Mouse (Mus musculus) embryo, embryonic 11 days (tissue): ENCODE results near the gene Gm11492.

ENCODE experiments used
- DNase-seq: peaks from one replicate; pipeline ENCODE4 v3.0.0-alpha.2; 2015

The Gm11492 gene

GRCm38 (mm10) chr11:87602234-87602633 is 35.8 kb downstream of the Gm11492 start:
- no peak for DNase-seq

- no peak for DNase-seq
Observed at GRCm38 (mm10) chr11:87603571-87603970, 37.1 kb downstream of the Gm11492 start.

- no peak for DNase-seq
Observed at GRCm38 (mm10) chr11:87609264-87609663, 42.8 kb downstream of the Gm11492 start.

DNA sequence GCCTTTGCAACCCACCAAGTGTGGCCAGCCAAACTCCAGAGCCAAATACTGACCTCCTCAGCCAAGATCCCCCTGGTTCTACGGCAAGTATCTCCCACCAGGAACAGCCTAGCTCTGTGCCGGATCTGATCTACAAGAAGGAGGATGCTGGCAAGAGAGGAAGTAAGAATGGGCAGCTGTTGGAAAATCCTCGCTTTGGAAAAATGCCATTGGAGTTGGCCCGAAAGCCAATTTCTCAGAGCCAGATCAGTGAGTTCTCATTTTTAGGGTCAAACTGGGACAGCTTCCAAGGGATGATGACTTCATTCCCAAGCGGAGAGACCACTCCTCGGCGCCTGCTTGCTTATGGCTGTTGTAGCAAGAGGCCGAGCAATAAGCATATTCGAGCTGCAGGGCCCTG is 45.1 kb downstream of the Gm11492 start:
- DNase-seq = no peak

- no peak for DNase-seq
Observed at GRCm38 (mm10) chr11:87613972-87614371, 47.5 kb downstream of the Gm11492 start.

GRCm38 (mm10) chr11:87615551-87615950 is 49.1 kb downstream of the Gm11492 start:
- no peak for DNase-seq

- no peak for DNase-seq
Observed at GRCm38 (mm10) chr11:87615952-87616351, 49.5 kb downstream of the Gm11492 start.

GRCm38 (mm10) chr11:87616790-87617474 is 50.5 kb downstream of the Gm11492 start, which contains the start of gene Hsf5:
Gene Hsf5, plus strand, starts transcription at chr11:87617164.
- no peak for DNase-seq

DNA sequence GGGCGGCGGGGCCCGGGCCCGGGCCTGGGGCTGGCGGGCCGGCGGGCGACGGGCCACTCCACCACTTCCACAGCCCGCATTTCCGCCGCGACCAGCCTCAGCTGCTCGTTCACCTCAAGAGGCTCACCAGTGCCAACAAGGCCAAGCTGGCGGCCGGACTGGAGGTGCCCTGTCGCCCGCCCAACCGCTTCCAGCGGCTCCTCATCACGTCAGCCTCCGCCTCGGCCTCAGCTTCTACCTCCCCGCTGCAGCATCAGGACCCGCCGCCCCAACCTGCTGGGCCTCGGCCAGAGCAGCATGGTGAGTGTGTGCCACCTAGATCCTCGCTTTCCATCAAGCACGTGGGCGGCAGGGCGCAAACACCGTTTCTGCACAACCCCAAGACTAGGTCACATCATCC is 51.2 kb downstream of the Gm11492 start:
- DNase-seq = no peak
